Mouse (Mus musculus) forebrain, embryonic 12.5 days (tissue): ENCODE data around the gene Fau. TPM values are rescaled to one million over a fixed set of nuclear protein-coding genes. Genes with fewer than 3 reads are reported as not detected.

Source experiments
- ATAC-seq: fragments of 200-750 bp; cut with Nextera tagmentation; 2 replicates; pipeline ENCODE4 v1.8.0; 2017; ENCODE audit warnings: moderate TSS enrichment; ENCODE audit not compliant: low FRiP score
- H3K27ac ChIP-seq: fragments of 300-500 bp; sonication (generic); 2 replicates; pipeline ENCODE4 v1.5.1; 2016; ENCODE audit warnings: mild to moderate bottlenecking
- H3K27me3 ChIP-seq: fragments of 300-500 bp; sonication (generic); 2 replicates; pipeline ENCODE4 v1.6.1; 2016; ENCODE audit warnings: mild to moderate bottlenecking
- H3K36me3 ChIP-seq: fragments of 300-500 bp; sonication (generic); replicated peaks from 2 replicates; pipeline ENCODE4 v1.6.1; 2016; ENCODE audit warnings: mild to moderate bottlenecking
- H3K4me1 ChIP-seq: fragments of 300-500 bp; sonication (generic); 2 replicates; pipeline ENCODE4 v1.6.1; 2016
- H3K4me2 ChIP-seq: fragments of 300-500 bp; sonication (generic); 2 replicates; pipeline ENCODE4 v1.6.1; 2016; ENCODE audit warnings: mild to moderate bottlenecking, moderate library complexity
- H3K4me3 ChIP-seq: fragments of 300-500 bp; sonication (generic); replicated peaks from 2 replicates; pipeline ENCODE4 v1.5.1; 2016; ENCODE audit warnings: mild to moderate bottlenecking
- H3K9ac ChIP-seq: fragments of 300-500 bp; sonication (generic); 2 replicates; pipeline ENCODE4 v1.6.1; 2016; ENCODE audit warnings: mild to moderate bottlenecking
- H3K9me3 ChIP-seq: fragments of 300-500 bp; sonication (generic); 2 replicates; pipeline ENCODE4 v1.6.1; 2016
- WGBS: fragments of 180-500 bp; shearing (Covaris S2); methylation state at CpG from one replicate; pipeline ENCODE4 v1.1.7; 2016; 5-methylcytosine and 5-hydroxymethylcytosine counted together
- polyA plus RNA-seq: library from polyadenylated mRNA; unstranded; fragments of >200 nt; fragmentation: Nextera tagmentation; extraction: Ambion mirVana; gene quantifications from 2 replicates; pipeline ENCODE4 v1.2.1, GENCODE M21; 2016

The Fau gene
- polyA plus RNA-seq, 1 experiment from 2014 or later = 668 TPM

- peak overlapping the region; percentile 56 for H3K4me3 ChIP-seq
- peak overlapping the region; percentile 94 for H3K4me2 ChIP-seq
- peak overlapping the region; percentile 72 for H3K9ac ChIP-seq
- ATAC-seq = peak; percentile 76
- under 1% methylated on average over 30 of the region's 30 CpGs for WGBS
- peaks cover 34% of the 10 kb centered on the region for H3K4me1 ChIP-seq
- no peaks in the 10 kb centered on the region for H3K9me3 ChIP-seq
- no peaks in the 10 kb centered on the region for H3K27me3 ChIP-seq
- H3K27ac ChIP-seq = peak overlapping the region; percentile 89
- H3K36me3 ChIP-seq = peaks cover 37% of the 10 kb centered on the region
Observed at GRCm38 (mm10) chr19:6067011-6067723, 9.5 kb downstream of the Fau start.

- 8% methylated on average over 33 of the region's 33 CpGs for WGBS
- Histone ChIP-seq H3K27me3 (no peaks in the 10 kb centered on the region), H3K4me3 (peak within 1 kb of the TSS; percentile 56), H3K4me1 (peaks cover 27% of the 10 kb centered on the region), H3K9ac (peak within 1 kb of the TSS; percentile 72), H3K36me3 (peaks cover 36% of the 10 kb centered on the region), H3K4me2 (peak within 1 kb of the TSS; percentile 94), H3K27ac (peak within 1 kb of the TSS; percentile 89), H3K9me3 (no peaks in the 10 kb centered on the region)
- peak; percentile 94 for ATAC-seq
Observed at GRCm38 (mm10) chr19:6067724-6068415, 10.2 kb downstream of the Fau start, which contains the start of gene Tm7sf2. Gene Tm7sf2, minus strand, starts transcription at chr19:6068373.

GRCm38 (mm10) chr19:6068951-6069350 is 11.3 kb downstream of the Fau start:
- H3K4me2 ChIP-seq = no peak overlapping the region
- 79% methylated on average over 4 of the region's 4 CpGs for WGBS
- no peak overlapping the region for H3K27ac ChIP-seq
- H3K27me3 ChIP-seq = no peaks in the 10 kb centered on the region
- no peaks in the 10 kb centered on the region for H3K9me3 ChIP-seq
- H3K9ac ChIP-seq = no peak overlapping the region
- H3K4me1 ChIP-seq = peaks cover 24% of the 10 kb centered on the region
- ATAC-seq = no peak
- H3K4me3 ChIP-seq = no peak overlapping the region
- peaks cover 35% of the 10 kb centered on the region for H3K36me3 ChIP-seq

GRCm38 (mm10) chr19:6069851-6070250 is 12.2 kb downstream of the Fau start:
- peaks cover 38% of the 10 kb centered on the region for H3K36me3 ChIP-seq
- no peak overlapping the region for H3K27ac ChIP-seq
- H3K4me1 ChIP-seq = peaks cover 24% of the 10 kb centered on the region
- WGBS = 89% methylated on average over 10 of the region's 10 CpGs
- no peaks in the 10 kb centered on the region for H3K27me3 ChIP-seq
- ATAC-seq = no peak
- H3K9ac ChIP-seq = no peak overlapping the region
- no peak overlapping the region for H3K4me3 ChIP-seq
- H3K9me3 ChIP-seq = no peaks in the 10 kb centered on the region
- no peak overlapping the region for H3K4me2 ChIP-seq

- Histone ChIP-seq H3K4me1 (peaks cover 24% of the 10 kb centered on the region), H3K36me3 (peaks cover 42% of the 10 kb centered on the region), H3K4me2 (no peak overlapping the region), H3K27ac (no peak overlapping the region), H3K27me3 (no peaks in the 10 kb centered on the region), H3K4me3 (no peak overlapping the region), H3K9ac (no peak overlapping the region), H3K9me3 (no peaks in the 10 kb centered on the region)
- WGBS = 89% methylated on average over 31 of the region's 31 CpGs
- ATAC-seq = no peak
Observed at GRCm38 (mm10) chr19:6070571-6071250, 13.1 kb downstream of the Fau start.

- peaks cover 42% of the 10 kb centered on the region for H3K36me3 ChIP-seq
Observed at GRCm38 (mm10) chr19:6071261-6071660, 13.6 kb downstream of the Fau start.

GRCm38 (mm10) chr19:6073889-6074288 is 16.2 kb downstream of the Fau start:
- Histone ChIP-seq H3K9me3 (no peaks in the 10 kb centered on the region), H3K27ac (no peak overlapping the region), H3K4me3 (no peak overlapping the region), H3K9ac (no peak overlapping the region), H3K4me2 (no peak overlapping the region), H3K36me3 (peaks cover 39% of the 10 kb centered on the region), H3K4me1 (peaks cover 15% of the 10 kb centered on the region), H3K27me3 (no peaks in the 10 kb centered on the region)
- ATAC-seq = no peak
- 90% methylated on average over 5 of the region's 5 CpGs for WGBS

More at GRCm38 (mm10) chr19:6071261-6071660, 13.6 kb downstream of the Fau start:
- H3K4me3 ChIP-seq = no peak overlapping the region
- WGBS = 97% methylated on average over 19 of the region's 19 CpGs
- no peak overlapping the region for H3K9ac ChIP-seq
- H3K4me1 ChIP-seq = peaks cover 26% of the 10 kb centered on the region
- no peak overlapping the region for H3K4me2 ChIP-seq
- no peak overlapping the region for H3K27ac ChIP-seq
- ATAC-seq = no peak
- H3K9me3 ChIP-seq = no peaks in the 10 kb centered on the region
- no peaks in the 10 kb centered on the region for H3K27me3 ChIP-seq

- Histone ChIP-seq H3K9me3 (no peaks in the 10 kb centered on the region), H3K36me3 (peaks cover 32% of the 10 kb centered on the region), H3K9ac (peak within 1 kb of the TSS; percentile 74), H3K27me3 (no peaks in the 10 kb centered on the region), H3K4me3 (peak within 1 kb of the TSS; percentile 75), H3K4me2 (peak within 1 kb of the TSS; percentile 82), H3K27ac (peak within 1 kb of the TSS; percentile 86), H3K4me1 (peaks cover 15% of the 10 kb centered on the region)
- peak; percentile 92 for ATAC-seq
- whole genome bisulfite sequencing = under 1% methylated on average over 33 of the region's 33 CpGs
Observed at GRCm38 (mm10) chr19:6076564-6077393, 19.1 kb downstream of the Fau start, which contains the start of gene Vps51. Gene Vps51, minus strand, starts transcription at chr19:6077231.

- Histone ChIP-seq H3K4me3 (no peak within 1 kb of the TSS), H3K4me2 (no peak within 1 kb of the TSS), H3K27ac (no peak within 1 kb of the TSS), H3K36me3 (peaks cover 34% of the 10 kb centered on the region), H3K4me1 (peaks cover 23% of the 10 kb centered on the region), H3K9me3 (no peaks in the 10 kb centered on the region), H3K9ac (no peak within 1 kb of the TSS), H3K27me3 (no peaks in the 10 kb centered on the region)
- WGBS = 95% methylated on average over 12 of the region's 12 CpGs
- no peak for ATAC-seq
Observed at GRCm38 (mm10) chr19:6079983-6080480, 22.4 kb downstream of the Fau start, which contains the start of gene Tmem262. Gene Tmem262, plus strand, starts transcription at chr19:6080033.

GRCm38 (mm10) chr19:6082156-6082555 is 24.5 kb downstream of the Fau start, which contains the start of gene Gm28374:
Gene Gm28374, minus strand, starts transcription at chr19:6082256.
- Histone ChIP-seq H3K4me1 (peaks cover 24% of the 10 kb centered on the region), H3K9ac (no peak within 1 kb of the TSS), H3K27ac (no peak within 1 kb of the TSS), H3K4me2 (no peak within 1 kb of the TSS), H3K27me3 (no peaks in the 10 kb centered on the region), H3K9me3 (no peaks in the 10 kb centered on the region), H3K36me3 (peaks cover 36% of the 10 kb centered on the region), H3K4me3 (no peak within 1 kb of the TSS)
- 88% methylated on average over 9 of the region's 9 CpGs for WGBS
- ATAC-seq = no peak

- H3K4me1 ChIP-seq = peaks cover 19% of the 10 kb centered on the region
- H3K4me3 ChIP-seq = peak within 1 kb of the TSS; percentile 73
- no peaks in the 10 kb centered on the region for H3K27me3 ChIP-seq
- H3K9ac ChIP-seq = peak within 1 kb of the TSS; percentile 68
- H3K36me3 ChIP-seq = peaks cover 53% of the 10 kb centered on the region
- peak within 1 kb of the TSS; percentile 84 for H3K27ac ChIP-seq
- no peaks in the 10 kb centered on the region for H3K9me3 ChIP-seq
- under 1% methylated on average over 58 of the region's 58 CpGs for WGBS
- ATAC-seq = peak; percentile 92
- H3K4me2 ChIP-seq = peak within 1 kb of the TSS; percentile 80
Observed at GRCm38 (mm10) chr19:6084478-6085248, 27.0 kb downstream of the Fau start, which contains the start of the genes Zfpl1 and Cdca5. Gene Zfpl1, minus strand, starts transcription at chr19:6084956. Gene Cdca5, plus strand, starts transcription at chr19:6084983.
